Mouse (Mus musculus) megakaryocyte, embryonic 14.5 days (primary cell): ENCODE data around the gene Mtmr11.

Experiments used
- FLI1 ChIP-seq: IDR thresholded peaks from 2 replicates; pipeline ENCODE4 v1.6.1; 2012; ENCODE audit warnings: low read length, inconsistent platforms, mixed read lengths
- GATA1 ChIP-seq: IDR thresholded peaks from 3 replicates; pipeline ENCODE4 v1.6.1; 2012; ENCODE audit warnings: mixed read lengths, low read length, inconsistent platforms, borderline replicate concordance

GRCm38 (mm10) chr3:96181510-96182381, 19.9 kb downstream of the Mtmr11 start:
- TF ChIP-seq GATA1 (no peak), FLI1 (no peak)
